Mouse (Mus musculus) spleen, adult 12 weeks (tissue): ENCODE results near the gene Sprtn.

Experiments used
- DNase-seq: peaks from one replicate; pipeline ENCODE4 v3.0.0; 2022; ENCODE audit warnings: low spot score

The Sprtn gene

GRCm38 (mm10) chr8:124903198-124903597, 5.5 kb downstream of the Sprtn start:
- no peak for DNase-seq

- no peak for DNase-seq
These were observed 7.8 kb downstream of the Sprtn start for GRCm38 (mm10) chr8:124905482-124905881.

GRCm38 (mm10) chr8:124909936-124910335, 12.2 kb downstream of the Sprtn start:
- DNase-seq: no peak

DNA sequence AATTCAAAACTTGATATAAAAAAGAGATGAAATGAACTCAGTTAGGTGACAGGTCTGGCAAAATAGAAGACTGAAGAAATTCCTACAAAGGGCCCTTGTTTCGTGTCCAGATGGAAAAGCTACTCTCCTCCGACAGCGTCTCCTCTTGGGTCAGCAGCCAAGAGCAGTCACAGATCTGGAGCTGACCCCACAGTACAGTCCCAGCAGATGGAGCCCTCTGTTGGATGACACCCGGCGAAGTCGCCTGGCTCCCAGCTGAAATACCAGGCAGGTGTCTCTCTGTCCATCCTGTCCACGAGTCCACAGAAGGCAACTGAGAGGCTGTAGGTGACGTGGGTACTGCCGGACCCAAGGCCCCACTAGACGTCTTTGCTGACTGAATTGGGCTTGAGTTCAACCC, 12.7 kb downstream of the Sprtn start:
- DNase-seq: no peak

GRCm38 (mm10) chr8:124911938-124912872, 14.5 kb downstream of the Sprtn start:
- DNase-seq: no peak

DNA sequence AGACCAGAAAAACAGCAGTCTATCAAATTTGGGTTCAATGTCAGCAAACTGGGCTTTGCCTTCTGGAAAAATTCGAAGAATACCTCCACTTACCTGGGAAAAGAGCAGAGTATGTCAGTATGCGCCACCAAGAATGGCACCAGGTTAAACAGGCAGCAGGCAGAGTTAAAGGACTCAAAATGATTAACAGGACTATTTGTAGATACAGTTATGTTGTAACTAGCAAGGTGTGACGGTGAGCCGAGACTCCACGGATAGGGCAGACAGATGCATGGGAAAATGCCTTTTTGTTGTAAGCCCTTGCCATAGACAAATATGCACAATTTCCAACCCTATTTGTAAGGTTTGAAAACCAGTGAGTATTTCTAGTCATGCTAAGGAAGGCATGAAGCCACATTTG, 16.4 kb downstream of the Sprtn start:
- no peak for DNase-seq

DNA sequence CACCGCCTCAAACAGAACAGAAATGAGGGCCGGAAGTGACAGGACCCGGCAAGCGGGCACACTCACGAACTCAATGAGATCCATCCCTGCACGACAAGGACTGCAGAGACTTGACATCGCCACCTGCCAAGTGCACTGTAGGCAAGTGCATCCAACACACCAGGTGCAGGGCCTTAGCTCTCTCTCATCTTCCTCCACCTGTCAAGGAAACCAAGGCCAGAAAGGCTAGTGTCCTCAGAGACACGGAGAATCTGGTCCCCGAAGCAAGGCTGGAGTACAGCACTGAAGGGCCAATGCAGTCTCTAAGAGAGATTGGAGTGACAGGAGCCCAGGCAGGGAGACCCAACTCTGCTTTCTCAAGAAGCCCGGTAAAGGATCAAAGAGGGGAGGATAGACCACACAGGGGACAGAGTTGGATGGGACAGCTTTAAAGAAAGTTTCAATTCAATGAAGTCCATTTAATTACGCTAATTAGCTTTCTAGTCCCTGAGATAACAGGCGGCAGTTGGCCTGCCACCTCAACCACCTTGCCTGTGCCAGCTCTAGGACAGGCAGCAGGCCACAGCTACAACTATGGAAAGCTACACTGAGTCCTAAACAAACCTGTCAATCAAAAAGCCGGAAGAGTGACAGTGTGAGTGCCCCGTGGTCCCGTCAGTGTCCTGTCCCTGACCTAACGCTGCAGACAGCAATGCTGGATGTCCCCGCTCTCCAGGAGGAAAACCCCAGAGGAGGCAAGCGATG, 20.2 kb downstream of the Sprtn start:
- DNase-seq: no peak

DNA sequence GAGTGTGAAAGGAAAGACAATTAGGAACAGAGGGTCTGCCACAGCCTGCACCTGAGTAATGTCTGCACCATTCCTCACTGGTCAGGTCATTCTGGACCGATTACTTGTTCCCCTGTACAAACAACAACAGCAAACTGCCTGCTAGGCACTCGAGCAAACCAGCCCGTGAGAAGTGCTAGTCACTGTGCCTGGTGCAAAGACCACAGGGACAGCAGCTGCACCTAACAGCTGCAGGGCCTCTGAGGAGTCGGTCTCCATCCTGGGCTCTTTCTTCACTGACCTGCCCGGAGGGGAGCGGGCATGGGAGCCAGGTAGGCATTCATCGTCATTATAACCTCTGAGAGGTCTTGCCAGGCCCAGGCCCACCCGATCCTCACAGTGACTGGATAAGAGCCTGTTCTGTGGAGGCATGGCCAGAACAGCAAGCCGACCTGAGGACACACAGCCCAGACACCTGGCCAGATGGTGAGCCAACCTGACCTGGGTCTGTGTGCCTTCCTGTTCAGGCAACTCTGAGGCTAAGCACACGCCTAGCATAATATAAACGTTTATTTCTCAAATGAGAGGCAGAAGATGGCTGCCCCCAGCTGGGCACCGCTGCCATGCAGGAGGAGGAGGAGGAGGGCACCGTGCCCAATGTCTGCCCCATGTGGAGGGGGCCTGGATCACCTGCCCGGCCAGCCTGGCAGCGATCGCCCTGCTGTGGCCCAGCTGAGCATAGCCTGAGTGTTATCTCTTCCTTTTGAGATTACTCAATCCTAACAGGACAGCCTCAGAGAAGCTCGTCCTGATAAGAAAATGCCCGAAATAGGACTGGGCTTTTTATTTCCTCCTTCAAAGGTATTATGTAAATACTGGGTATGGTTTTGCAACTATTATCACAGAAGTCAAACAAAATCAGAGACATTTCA, 23.9 kb downstream of the Sprtn start:
- DNase-seq: no peak

- no peak for DNase-seq
These were observed 24.9 kb downstream of the Sprtn start for GRCm38 (mm10) chr8:124922490-124923089.

GRCm38 (mm10) chr8:124923971-124924652, 26.4 kb downstream of the Sprtn start:
- DNase-seq: no peak

GRCm38 (mm10) chr8:124925544-124926266, 28.0 kb downstream of the Sprtn start:
- no peak for DNase-seq

DNA sequence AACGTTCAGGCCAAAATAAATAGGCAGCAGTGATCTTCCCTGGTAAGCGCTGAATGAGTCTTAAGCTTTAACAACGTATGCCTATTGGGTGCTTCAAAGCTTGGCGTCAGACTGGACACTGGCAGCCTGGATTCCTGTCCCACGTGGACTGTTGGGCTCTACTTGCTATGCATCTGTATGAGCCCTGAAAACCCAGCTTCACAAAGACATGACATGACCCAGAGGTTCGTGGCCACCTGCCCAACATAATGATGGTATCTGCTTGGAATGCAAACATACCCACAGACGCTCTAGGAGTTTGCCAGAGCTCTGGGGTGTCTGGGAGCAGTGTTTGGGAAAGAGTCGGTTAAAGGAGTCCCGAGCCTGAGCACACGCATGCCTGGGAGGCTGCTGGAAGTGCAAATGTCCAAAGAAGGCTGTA, 28.7 kb downstream of the Sprtn start:
- DNase-seq: no peak

GRCm38 (mm10) chr8:124929006-124929405, 31.3 kb downstream of the Sprtn start:
- DNase-seq: no peak

- DNase-seq: no peak
These were observed 32.4 kb downstream of the Sprtn start for GRCm38 (mm10) chr8:124930086-124930485.

DNA sequence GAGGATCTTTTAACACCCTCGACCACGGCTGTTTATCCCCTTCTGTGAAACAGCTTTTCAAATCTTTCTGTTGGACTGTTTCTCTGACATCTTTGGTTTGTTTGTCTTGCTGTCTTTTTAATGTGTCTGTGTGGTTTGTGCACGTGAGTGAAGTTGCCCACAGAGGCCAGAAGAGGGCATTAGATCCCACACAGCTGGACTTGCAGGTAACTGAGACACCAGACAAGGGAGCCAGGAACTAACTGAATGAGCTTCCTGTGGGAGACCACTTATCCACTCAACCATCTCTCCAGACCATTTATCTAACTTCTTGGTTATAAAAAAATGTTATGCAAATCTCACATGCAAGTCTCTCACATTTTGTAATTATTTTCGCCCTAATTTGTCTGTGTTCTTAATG, 33.0 kb downstream of the Sprtn start:
- DNase-seq: no peak

GRCm38 (mm10) chr8:124932435-124932834, 34.7 kb downstream of the Sprtn start:
- no peak for DNase-seq

- DNase-seq: no peak
These were observed 37.4 kb downstream of the Sprtn start for GRCm38 (mm10) chr8:124935116-124935515.

DNA sequence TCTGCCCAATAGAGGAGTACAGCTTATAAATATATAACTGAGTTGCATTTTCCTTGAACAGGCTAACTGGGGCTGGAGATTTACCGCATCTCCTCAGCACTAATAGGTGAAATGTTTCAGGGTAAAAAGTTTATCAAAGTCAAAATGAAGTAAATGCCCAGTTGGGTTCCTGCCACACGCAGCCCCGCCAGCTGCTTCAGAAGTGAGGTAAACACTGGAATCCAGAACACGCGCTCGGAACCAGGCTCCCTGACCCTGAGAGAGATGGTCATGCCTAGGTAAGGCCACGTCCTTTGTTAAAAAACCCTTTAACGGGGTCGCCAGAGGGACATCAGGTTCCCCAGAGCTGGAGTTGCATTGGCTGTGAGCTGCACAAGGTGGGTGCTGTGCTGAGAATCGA, 39.0 kb downstream of the Sprtn start:
- DNase-seq: no peak

- DNase-seq: no peak
These were observed 39.6 kb downstream of the Sprtn start for GRCm38 (mm10) chr8:124937293-124937692.

DNA sequence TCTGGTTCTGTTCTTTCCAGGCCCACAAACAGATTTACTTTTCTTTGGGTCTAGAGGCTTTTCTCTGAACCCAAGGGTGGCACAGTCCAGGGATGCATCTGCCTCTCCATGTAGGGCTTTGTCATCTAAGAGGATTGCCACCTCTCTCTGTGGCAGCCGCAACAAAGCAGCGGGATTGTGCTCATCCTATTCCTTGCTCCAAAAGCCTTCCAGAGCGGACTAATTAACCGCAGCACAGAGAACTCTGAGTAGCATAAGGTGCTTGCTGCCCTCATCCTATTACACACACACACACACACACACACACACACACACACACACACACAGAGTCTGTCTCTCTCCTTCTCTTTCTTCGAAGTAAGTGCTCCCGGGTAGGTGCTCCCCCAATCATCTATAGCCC, 46.1 kb downstream of the Sprtn start:
- DNase-seq: no peak
